Mouse (Mus musculus) cerebellum, adult 18-20 months (tissue): ENCODE results near the gene Sh2b3.

Source experiments
- DNase-seq, 2 experiments: peaks; one replicate each; pipeline ENCODE4 v3.0.0; 2021

Gene Sh2b3

DNA sequence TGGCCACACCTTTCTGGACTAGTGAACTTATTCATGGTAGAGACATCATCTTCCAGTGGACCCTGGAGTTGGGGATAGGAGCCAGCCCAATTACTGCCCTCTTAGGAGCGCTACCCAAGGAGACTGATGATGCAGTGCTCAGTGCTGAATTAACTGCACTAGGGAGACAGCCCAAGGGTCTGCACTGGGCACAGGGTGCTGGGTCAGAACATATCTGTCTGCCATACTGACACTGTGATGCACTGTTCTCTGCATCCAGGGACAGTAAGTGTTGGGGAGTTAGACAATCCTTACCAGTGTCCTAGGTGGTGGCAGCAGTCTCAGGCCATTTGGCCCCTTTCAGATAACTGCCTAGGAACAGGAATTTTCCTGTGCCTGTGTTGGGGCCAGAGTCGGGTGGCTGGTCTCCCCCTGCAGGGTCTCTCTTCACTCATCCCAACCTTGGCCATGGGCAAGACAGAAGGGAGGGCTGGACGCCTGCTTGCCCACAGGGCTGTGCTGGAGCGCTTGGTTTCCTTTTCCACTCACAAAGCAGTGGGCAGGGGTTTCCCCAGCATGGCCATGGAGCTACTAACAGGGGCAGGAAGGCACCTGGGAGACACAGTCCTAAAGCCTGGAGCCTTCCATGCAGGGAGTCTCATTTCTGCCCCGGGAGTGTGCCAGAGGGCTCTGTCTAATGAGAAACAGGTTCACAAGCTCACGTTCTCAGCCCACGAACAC lies 14.5 kb downstream of the Sh2b3 start:
- DNase-seq = peak; percentile 5 to 28

DNA sequence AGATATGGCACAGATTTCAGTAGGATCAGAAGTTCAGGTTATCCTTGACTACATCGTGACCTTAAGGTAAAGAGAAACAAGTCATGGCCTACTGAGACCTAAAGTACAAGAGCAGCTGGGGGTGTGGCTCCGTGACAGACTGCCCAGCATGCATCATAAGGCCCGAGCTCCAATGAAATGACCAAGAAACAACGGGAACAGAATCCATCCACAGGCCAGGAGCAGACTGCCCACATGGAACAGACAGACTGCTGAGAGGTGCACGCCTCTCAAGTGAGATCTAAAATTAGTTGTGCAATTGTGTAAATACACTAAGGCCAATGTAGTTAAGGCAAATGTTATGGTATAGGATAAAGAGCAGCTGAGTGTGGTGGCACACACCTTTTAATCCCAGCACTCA lies 15.9 kb downstream of the Sh2b3 start:
- DNase-seq = peak; percentile 49 to 61

DNA sequence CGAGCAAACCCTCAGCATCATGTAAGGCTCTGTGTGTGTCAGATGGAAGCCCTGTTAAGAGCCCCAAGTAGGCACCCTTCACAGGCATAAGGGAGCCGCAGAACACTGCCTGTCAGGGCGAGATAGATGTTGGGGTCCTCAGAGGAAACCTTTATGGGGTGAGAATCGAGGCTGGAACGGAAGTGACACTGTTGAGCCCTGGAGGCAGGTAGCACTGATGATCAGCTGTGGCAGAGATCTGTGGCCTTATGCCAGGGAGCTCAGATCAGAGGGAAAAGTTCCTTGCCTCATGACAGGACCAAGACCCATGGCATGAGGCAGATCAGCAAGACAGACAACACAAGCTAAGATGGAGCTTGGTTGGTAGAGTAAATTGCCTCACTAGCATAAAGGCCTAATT lies 16.3 kb downstream of the Sh2b3 start:
- peak; percentile 27 to 33 for DNase-seq

DNA sequence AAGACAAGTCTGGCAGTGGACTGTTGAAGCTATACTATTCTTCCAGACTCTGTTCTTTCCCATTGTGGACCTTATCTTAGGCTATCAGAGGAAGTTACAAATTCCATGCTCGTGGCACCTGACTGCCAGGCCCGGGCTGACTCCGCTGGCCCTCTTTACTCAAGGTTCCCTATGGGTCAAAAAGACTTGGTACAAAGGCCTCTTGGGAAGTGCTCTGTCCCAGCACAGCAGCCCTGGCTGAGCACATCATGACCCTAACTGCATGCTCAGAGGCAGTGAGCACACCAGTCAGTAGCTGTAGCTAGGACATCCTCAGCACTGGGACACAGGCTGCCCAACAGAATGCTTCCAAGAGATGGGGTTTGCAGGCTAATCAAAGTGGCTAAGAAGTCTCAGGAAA lies 16.8 kb downstream of the Sh2b3 start:
- peak in 1 of 2 experiments; percentile 10 for DNase-seq

DNA sequence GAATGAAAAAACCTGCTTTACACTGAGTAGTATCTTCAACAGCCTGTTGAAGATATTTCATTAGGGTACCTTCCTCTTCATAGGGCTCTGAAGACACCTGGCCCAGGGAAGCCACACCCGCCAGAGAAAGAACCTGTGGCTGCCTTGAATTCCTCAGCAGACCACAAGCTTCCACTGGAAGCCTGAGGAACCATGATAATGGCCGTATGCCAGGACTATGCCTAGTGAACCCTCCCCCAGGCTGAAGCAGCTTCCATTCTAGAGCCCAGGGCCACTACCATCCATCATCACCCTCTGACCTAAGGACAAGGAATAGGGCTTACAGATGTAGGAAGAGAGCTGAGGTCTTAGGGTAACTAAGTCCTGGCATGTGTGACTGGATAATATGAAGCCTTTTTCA lies 17.3 kb downstream of the Sh2b3 start:
- DNase-seq = peak in 1 of 2 experiments; percentile 20

DNA sequence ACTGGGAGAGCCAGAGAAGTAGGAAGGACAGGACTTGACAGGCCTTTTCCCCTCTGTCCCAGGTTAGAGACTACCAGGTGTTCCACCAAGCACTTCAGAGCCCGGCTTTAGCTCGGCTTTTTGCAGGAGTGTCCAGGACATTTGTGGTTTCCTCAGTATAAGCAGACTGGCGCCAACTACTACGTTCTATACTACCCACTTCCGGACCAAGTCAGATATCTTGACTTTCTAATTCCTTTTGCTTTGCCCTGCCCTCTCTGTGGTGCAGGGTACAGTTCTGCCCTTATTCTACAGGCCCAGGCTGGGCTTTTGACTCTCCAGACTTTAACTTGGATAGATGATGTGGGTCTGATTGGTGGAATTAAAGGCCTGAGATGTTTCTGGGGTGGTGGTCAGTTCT lies 17.9 kb downstream of the Sh2b3 start:
- DNase-seq = no peak

DNA sequence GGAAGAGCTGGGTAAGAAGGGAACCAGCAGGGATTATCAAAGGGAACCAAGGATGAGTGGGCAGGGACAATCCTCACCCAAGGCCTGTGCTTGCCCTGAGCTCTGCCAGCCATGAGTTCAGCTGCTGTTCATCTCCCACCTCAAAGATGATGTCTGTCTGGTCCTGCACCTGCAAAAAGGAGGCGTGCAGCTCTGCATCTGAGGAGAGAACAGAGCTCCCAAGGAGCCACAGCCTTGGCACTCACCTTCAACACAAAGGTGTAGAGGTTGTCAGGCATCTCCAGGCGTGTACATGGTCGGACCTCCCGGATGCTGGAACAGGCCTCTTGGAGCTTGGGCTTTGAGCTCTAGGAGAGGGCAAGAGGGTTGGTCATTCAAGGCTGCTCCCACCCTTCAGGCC lies 18.6 kb downstream of the Sh2b3 start:
- peak; percentile 5 to 22 for DNase-seq

DNA sequence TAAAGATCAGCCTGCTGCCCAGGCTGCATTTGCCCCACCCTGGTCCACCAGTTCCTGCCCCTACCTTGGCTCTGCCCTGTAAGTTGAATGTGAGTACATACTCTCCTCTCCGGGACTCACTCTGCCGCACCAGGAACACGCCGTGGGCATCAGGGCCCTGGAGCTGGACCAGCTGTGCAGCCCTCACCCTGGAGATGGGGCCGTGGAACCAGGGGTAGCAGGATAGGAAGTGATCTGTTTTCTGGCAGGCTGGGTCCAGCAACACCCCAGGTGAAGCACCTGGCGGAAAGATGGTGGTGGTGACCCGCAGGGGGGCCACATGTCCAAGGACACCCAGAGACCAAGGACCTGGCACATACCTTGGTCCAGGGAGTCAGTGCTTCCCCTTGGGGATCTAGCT lies 19.0 kb downstream of the Sh2b3 start:
- peak in 1 of 2 experiments; percentile 13 for DNase-seq

DNA sequence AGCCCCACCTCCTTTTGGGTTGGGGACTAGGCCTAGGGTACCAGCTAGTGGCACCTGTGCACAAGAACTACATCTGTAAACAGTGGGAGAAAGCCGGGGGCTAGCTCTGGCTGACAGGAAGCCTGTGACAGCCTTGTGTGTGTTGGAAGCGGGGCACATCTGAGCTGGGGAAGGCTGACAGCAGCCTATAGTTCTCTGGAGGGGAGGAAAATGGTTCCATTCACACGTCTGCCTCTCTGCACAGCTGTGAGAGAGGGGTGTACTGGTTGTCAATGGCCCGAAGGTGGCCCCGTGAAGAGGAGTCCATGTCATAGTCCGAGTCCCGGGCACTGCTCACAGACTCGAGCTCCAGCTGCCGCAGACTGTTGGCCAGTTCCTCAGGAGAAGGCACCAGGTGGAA lies 19.9 kb downstream of the Sh2b3 start:
- DNase-seq = peak; percentile 30 to 34

DNA sequence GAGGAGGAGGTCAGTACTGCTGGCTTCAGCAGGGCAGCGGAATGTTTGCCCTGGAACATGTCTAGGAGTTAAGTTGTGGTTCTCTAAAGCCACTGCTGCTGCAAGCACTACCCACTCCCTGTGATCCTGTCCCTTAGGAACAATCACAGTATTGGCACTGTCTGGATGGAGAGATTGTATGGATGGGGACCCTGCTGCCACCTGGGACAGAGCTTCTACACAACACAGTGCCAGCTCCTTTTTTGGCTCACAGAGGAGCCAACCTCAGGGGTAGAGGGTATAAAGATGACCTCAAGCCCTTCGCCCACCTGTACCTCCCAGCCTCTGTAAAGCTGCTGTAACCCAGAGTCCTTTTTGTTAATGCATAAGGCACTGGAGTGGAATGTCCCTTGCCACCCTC lies 20.8 kb downstream of the Sh2b3 start:
- no peak for DNase-seq

DNA sequence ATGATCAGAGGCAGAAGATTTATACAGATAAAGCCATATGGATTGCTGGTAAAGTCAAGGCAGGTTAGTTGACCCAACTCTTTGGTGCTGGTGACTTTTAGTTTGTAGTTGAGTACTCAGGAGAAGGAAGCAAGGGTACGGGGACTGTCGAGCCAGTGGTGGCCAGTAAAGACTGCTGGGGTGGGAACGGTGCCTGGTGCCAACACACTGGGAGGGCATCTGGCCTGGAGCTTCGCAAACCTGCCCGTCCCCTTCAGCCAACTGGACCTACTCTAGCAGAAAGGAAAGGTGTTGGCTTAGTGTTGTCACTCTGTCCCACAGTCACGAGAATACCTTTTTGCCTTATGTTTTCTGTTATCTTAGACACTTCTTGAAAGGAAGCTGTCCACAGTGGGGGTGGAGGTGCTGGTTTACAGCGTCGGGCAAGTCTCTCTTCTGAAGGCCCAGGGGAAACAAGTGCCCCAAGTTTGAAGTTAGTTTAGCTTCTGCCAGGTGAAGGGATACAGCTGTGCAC lies 21.5 kb downstream of the Sh2b3 start:
- peak; percentile 12 to 29 for DNase-seq

DNA sequence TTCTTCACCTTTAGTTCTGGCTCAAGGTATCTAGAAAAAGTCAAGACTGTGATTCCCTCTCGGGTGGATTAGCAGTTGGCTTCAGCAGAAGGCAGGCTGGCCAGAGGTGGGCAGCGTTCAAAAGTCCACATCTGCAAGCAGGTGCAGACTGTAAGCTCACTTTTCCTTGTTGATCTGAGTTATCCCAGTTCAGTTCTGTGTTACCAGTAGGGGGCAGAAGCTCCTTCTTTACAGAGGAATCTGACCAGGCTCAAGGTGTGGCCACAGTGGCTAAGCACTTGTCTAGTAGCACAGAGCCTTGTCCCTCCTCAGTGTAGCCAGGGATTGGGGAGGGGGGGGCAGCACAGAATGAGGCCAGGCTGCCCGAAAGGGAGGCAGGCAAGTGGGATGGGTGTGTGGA lies 22.4 kb downstream of the Sh2b3 start:
- DNase-seq = peak; percentile 79 to 82

DNA sequence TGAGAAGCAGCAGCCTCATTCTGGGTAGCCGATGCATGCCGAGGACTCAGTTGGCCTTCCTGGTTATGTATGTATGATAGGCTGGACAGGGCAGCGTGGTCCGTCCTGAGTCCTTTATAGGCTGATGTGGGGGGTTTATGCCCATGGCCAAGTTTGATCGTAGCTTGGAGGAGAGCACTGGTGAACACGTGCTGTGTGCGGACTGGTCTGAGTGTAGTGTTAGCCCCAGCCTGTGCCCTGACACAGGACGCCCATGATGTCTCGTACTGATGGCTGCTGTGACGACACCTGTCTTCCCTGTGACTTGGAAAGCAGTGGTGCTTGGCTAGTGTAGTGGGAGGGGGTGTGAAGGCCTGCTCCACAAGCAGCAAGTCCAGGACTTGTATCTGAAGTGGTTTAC lies 23.7 kb downstream of the Sh2b3 start:
- no peak for DNase-seq

DNA sequence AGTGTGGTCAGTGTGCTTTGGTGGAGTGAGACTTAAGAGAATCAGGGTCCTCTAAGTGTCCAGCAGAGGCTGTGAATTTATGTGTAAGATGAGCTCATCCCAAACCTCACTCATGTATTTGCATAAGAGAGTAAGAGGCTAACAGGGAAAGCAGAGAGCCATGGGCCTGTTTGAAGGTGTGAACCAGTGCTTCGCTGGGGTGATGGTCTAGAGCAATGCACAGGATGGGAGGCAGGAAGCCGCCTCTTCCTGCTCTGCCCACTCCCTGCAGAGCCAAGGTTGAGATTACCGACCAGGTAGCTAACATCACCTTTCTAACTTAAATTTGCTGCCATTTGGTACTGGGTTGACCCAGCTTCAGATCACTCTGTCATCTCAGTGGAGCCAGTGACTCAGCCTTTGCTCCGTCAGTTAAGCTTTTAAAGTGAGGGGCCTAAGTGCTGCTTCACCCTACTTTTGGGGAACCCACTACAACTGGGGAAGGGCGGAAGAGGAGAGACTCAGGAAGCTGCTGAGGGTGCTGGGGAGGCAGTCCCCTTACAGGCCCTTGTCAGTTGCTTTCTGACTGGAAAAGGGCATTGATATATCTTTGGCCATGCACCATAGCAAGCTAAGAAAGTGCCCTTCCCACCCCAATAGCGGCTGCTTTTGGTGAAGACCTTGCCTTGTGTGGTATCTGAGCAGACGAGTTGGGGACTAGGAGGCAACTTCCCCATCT lies 24.8 kb downstream of the Sh2b3 start:
- DNase-seq = no peak

DNA sequence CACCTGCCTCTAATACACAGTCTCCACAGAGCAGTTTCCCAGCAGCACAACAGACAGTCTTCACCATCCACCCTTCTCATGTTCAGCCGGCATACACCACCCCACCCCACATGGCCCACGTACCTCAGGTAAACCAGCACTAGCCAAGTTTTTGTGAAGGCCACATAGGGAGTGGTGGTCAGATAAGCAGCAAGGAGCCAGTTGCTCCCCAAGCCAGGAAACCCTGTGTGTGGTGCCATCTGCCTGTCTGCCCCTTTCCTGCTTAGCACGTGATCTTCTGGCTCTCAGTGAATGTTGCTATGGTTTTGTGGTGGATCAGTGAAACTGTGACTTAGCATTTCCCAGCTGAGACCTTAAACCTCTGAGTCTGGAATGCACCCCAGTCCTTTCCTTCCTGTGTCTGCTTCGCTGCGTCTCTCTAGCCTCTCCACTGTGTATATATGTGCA lies 25.9 kb downstream of the Sh2b3 start:
- peak; percentile 57 to 62 for DNase-seq

DNA sequence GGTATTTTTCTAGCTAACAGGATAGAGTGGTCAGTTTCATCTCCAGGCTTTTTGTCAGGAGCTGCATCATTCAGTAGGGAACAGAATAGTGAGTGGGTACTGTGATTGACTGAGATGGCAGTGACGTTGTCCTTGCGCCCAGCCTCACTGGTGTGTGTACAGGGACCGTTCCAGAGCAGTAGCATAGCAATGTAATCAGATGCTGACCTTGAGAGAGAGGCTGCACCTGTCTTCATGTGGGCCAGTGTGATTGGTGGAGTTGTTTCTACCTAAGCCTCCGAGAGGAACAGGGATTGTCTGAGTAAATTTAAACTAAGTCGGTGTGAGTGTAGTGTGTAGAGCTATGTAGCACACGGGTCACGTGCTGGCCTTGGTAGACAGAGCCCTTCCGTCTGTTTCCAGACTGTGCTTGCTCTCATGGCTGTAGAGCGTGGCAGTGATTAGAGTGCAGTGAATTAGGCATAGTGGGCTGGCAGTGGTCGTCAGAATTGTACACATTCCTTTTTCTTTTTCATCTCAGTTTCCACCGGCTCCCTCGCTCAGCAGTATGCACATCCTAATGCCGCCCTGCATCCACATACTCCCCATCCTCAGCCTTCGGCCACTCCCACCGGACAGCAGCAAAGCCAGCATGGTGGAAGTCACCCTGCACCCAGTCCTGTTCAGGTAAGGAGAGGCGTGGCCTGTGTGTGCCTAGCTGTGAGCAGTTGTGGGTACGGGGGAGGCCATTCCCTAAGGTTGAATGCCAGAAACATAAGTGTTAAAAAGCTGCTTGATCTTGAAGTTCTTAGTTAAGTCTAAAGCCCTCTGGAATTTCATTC lies 26.9 kb downstream of the Sh2b3 start:
- peak in 1 of 2 experiments; percentile 26 for DNase-seq

DNA sequence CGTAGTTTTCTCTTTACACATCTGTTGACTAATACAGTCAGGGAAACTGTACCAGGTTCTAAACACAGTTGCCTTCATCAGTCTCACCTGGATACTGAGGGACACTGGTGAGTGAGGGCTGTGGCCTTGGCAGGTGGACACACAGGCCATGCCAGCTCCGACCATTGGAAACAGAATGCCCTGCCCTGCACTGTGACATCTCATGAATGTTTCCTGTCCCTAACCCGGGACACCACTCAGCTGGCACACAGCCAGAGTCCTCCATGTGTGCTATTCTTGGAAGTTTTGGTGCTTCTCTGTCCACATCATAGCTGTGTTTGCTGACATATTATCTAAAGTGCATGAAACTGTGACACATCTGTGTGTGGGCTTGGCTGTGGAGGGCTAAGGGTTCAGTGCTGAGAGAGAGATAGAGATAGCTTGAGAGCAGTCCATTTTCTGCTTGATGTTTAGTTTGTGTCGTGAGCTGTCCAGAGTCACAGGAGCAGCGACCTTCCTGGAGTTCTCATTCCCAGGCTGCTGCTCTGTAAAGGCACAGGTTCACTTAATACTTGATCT lies 27.7 kb downstream of the Sh2b3 start:
- peak in 1 of 2 experiments; percentile 62 for DNase-seq

DNA sequence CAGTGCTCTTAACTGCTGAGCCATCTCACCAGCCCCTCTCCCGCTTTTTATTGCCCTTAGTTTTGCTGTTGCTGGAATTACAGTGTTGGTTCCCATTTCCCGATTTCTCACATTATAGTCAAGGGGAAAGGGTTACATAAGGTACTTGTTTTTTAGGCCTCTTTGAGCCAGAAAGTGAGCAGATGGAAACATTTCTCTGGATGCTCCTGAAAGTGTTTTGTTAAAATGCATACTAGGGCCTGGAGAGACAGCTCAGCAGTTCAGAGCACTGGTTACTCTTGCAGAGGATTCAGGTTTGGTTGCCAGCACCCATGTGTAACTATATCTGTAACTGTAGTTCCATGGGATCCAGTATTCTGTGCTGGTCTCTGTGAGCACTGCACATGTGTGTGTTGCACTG lies 29.2 kb downstream of the Sh2b3 start:
- no peak for DNase-seq

DNA sequence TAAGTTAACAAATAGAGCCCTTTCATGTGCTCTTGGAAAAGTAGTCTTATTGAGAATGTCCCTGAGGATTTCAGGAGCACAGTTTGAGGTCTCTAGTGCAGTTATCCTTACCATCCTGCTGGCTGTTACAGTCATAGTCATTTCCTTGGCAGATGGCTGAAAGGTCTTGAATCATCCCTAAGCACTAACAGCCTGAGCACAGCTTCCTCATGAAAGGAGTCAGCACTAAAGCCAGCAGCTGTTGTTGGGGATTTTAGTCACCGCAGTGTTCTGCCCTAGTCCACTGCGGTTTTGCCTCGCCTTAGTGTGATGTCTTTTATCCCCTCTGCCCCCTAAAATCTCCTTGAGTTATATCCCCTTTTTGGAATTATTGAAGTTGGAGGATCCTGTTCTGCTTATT lies 30.3 kb downstream of the Sh2b3 start:
- DNase-seq = peak in 1 of 2 experiments; percentile 22

DNA sequence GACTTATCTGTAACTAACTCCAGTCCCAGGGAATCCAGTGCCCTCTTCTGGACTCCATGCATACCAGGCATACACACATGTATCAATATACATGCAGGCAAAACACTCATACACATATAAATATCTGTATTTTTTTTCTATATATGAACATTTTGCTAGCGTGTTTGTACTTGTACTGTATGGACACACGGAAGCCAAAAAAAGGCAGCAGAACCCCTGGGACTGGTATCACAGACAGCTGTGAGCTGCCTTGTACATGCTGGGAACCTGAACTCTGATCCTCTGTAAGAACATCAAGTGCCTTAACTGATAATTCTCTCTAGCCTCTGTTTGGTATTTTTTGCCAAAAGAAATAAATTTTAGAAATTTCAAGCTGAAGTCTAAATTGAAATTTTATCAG lies 39.0 kb downstream of the Sh2b3 start:
- DNase-seq = no peak

DNA sequence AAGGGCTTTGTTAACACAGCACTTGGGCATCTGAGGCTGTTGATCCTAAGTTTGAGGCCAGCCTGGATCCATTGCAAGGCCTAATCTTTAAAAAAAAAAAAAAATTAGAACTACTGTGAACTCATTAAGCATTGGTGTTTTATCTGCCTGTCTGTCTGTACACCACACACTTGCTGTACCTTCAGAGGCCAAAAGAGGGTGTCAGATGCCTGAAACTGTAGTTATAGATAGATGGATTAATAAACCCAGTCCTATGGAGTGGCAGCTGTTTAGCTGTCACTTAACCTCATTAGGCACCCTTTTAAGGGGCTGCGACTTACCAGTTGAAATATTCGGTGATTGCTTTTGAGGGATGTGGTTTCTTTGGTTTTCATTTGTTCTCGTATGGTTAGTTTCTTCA lies 41.6 kb downstream of the Sh2b3 start:
- no peak for DNase-seq

DNA sequence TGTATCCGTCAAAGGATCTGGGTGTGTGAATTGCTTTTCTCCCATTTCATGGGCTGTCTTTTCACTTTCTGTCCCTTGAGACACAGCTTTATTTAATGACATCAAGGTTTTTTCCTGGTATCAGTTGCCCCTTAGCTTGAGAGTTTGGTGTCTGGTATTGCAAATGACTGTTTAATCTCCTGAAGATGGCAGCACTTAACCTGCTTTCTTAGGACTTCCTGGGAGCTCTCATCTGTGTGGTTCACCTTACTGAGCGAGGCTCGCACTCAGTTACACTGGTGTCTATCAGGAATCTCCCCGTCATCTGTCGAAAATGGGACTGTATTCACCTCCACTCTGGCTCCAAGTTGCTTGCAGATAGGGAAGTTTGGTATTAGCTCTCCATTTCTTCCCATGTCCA lies 46.4 kb downstream of the Sh2b3 start:
- DNase-seq = no peak
